Comparison of ENCODE assay signal across 29 mouse cellular contexts in the genomic region with DNA sequence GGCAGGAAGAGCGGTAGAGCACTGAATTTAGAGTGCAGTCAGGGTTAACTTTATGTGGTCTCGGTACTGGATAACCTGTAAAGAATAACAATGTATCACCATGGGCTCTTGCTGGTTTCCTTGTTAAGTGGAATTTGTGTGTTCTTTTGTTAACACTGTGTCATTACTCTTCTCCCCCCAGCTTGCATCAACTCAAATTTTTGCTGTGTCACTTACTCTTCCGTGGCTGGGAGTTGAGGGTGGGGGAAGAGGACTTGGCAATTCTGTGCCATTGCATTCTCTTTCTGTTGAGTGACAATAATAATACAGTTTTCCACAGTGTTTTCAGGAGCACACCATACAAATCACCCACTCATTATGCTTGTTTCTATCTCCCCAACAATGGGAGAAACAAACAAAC. TPM values are rescaled to one million over a fixed set of nuclear protein-coding genes. Genes with fewer than 3 reads are reported as not detected.
DNase-seq lines count a peak whose midpoint lies in the region; ATAC-seq and TF ChIP-seq lines count a peak whose summit lies in the region.
"Had no signal": no experiment of that assay in that cellular context is flagged by ENCODE, and none has a peak within 500 bp of the region (broad histone marks: within the 10 kb centered on the region; RNA-seq: fewer than 3 reads in every experiment).

No protein-coding gene starts in this region.

- H3K4me1 ChIP-seq in kidney, adult 2 months (ENCODE audit: control insufficient read depth, insufficient read depth, low read length), result peaks cover 8% of the 10 kb centered on the region
- H3K4me1 ChIP-seq in megakaryocyte, embryonic 14.5 days, result peaks cover 27% of the 10 kb centered on the region
- H3K4me1 ChIP-seq in forebrain, postnatal 0 days (ENCODE audit: insufficient read depth), result no peaks in the 10 kb centered on the region
- H3K4me1 ChIP-seq: embryonic facial prominence, embryonic 13.5 days; hindbrain, embryonic 10.5 days; hindbrain, embryonic 13.5 days; intestine, embryonic 15.5 days had no signal

- H3K36me3 ChIP-seq in kidney, adult 2 months (ENCODE audit: control insufficient read depth, insufficient read depth, low read length), result no peaks in the 10 kb centered on the region
- no peaks in the 10 kb centered on the region for H3K36me3 ChIP-seq in megakaryocyte, embryonic 14.5 days (replicated peaks; ENCODE audit: low read length)
- no peaks in the 10 kb centered on the region for H3K36me3 ChIP-seq in forebrain, postnatal 0 days (ENCODE audit: insufficient read depth)
- H3K36me3 ChIP-seq: embryonic facial prominence, embryonic 10.5 days; embryonic facial prominence, embryonic 13.5 days; hindbrain, embryonic 10.5 days; hindbrain, embryonic 13.5 days; intestine, embryonic 15.5 days had no signal

- no peaks in the 10 kb centered on the region for H3K9me3 ChIP-seq in megakaryocyte, embryonic 14.5 days
- no peaks in the 10 kb centered on the region for H3K9me3 ChIP-seq in forebrain, postnatal 0 days (ENCODE audit: low read length)
- H3K9me3 ChIP-seq: embryonic facial prominence, embryonic 10.5 days; embryonic facial prominence, embryonic 13.5 days; hindbrain, embryonic 10.5 days; hindbrain, embryonic 13.5 days; intestine, embryonic 15.5 days had no signal

- TF ChIP-seq CTCF in kidney, adult 2 months (conservative IDR thresholded peaks at IDR 0.05; ENCODE audit: insufficient read depth, insufficient read length, low read depth, low read length), result no peak
- TF ChIP-seq CTCF in forebrain, postnatal 0 days (IDR thresholded peaks at IDR 0.05; ENCODE audit: low read depth), result no peak

- H3K27me3 ChIP-seq in kidney, adult 2 months (replicated peaks; ENCODE audit: control insufficient read depth, insufficient read depth, low read length), result no peaks in the 10 kb centered on the region; the same call in 1 of the 2 replicates
- H3K27me3 ChIP-seq in megakaryocyte, embryonic 14.5 days (replicated peaks), result no peaks in the 10 kb centered on the region
- no peaks in the 10 kb centered on the region for H3K27me3 ChIP-seq in forebrain, postnatal 0 days (ENCODE audit: insufficient read depth, low read length)
- H3K27me3 ChIP-seq: CH12.LX; hindbrain, embryonic 13.5 days; intestine, embryonic 15.5 days had no signal

- H3K4me2 ChIP-seq in forebrain, postnatal 0 days (ENCODE audit: low read depth), result no peak overlapping the region
- H3K4me2 ChIP-seq: embryonic facial prominence, embryonic 13.5 days; heart, embryonic 11.5 days; hindbrain, embryonic 13.5 days; intestine, embryonic 15.5 days had no signal

- DNase-seq in kidney, adult 2 months, result no peak
- no peak for DNase-seq in kidney, postnatal 14 days
- DNase-seq in R1 (ENCODE audit: low read depth, low spot score), result peak; percentile 24
- no peak for DNase-seq in ovary, postnatal 14 days (ENCODE audit: low spot score)
- no peak for DNase-seq in adrenal gland, postnatal 4 days (ENCODE audit: low spot score in 2 of 2)
- DNase-seq in forebrain, postnatal 0 days, result no peak
- DNase-seq: adrenal gland, postnatal 10 days; adrenal gland, postnatal 36 days; B cell, adult 2 months; cerebellum, adult 11 months; cerebellum, adult 2 months; cerebellum, adult 9-11 months; cerebellum, postnatal 25 days; embryo, embryonic 11 days; gastrocnemius, postnatal 25 days had no signal

- no peak overlapping the region for H3K9ac ChIP-seq in forebrain, postnatal 0 days
- H3K9ac ChIP-seq: embryonic facial prominence, embryonic 13.5 days; hindbrain, embryonic 13.5 days; intestine, embryonic 15.5 days had no signal

- H3K27ac ChIP-seq in kidney, adult 2 months (ENCODE audit: insufficient read depth, low read depth, low read length), result peak overlapping the region; percentile 5; the same call in 1 of the 2 replicates
- H3K27ac ChIP-seq in forebrain, postnatal 0 days (ENCODE audit: low read depth, low read length), result no peak overlapping the region
- H3K27ac ChIP-seq: embryonic facial prominence, embryonic 10.5 days; embryonic facial prominence, embryonic 13.5 days; hindbrain, embryonic 10.5 days; hindbrain, embryonic 13.5 days; intestine, embryonic 15.5 days had no signal

- no peak for TF ChIP-seq POLR2A in kidney, adult 2 months (IDR thresholded peaks at IDR 0.05; ENCODE audit: low read depth, low read length)

- ATAC-seq in hematopoietic stem cell, adult 5-6 weeks (replicated peaks in 1 of 2; ENCODE audit: insufficient read depth in 1 of 2, low FRiP score in 2 of 2, low TSS enrichment in 1 of 2, low read depth in 1 of 2, poor library complexity in 2 of 2, severe bottlenecking in 2 of 2), result peak; percentile 75 to 80; a peak in 3 of 4 replicates
- ATAC-seq in forebrain, postnatal 0 days, result no peak
- ATAC-seq: activated CD4-positive, CD25-positive, alpha-beta regulatory T cell, adult 4 months; forebrain, embryonic 14.5 days; hindbrain, embryonic 16.5 days; intestine, embryonic 15.5 days had no signal

- 53% methylated on average over 3 of the region's 3 CpGs for WGBS in kidney, adult 2 months
- WGBS in forebrain, postnatal 0 days, result 59% methylated on average over 3 of the region's 3 CpGs

- no peak overlapping the region for H3K4me3 ChIP-seq in kidney, adult 2 months (ENCODE audit: insufficient read depth, low read depth, low read length)
- peak overlapping the region; percentile 42 for H3K4me3 ChIP-seq in megakaryocyte, embryonic 14.5 days (replicated peaks)
- H3K4me3 ChIP-seq in forebrain, postnatal 0 days (ENCODE audit: low read depth, low read length), result no peak overlapping the region
- H3K4me3 ChIP-seq: embryonic facial prominence, embryonic 10.5 days; embryonic facial prominence, embryonic 13.5 days; erythroblast, embryonic 14.5 days; hindbrain, embryonic 10.5 days; hindbrain, embryonic 13.5 days; intestine, embryonic 15.5 days had no signal

RNA-seq across cellular contexts. Expression of gene Spp1, which starts 17.9 kb away (rescaled TPM):
- 1,966 and 1,980 TPM in 2 replicates for polyA plus RNA-seq in kidney, adult 2 months (2012; rRNA removed)
- total RNA-seq in hematopoietic stem cell, adult 5-6 weeks (2017), result 8.1 and 10.8 TPM in 2 replicates
- polyA plus RNA-seq in megakaryocyte, embryonic 14.5 days (2012; ENCODE audit: insufficient read depth, low replicate concordance), result 5.8 TPM in 1 of 2 replicates, not detected in the other
- 10 to 100 TPM in 1 of 2 experiments, 1 to 10 TPM in 1; 5.8 to 55.5 TPM for total RNA-seq in adrenal gland, postnatal 4 days (2021)
- 28.4 and 80.6 TPM in 2 replicates for total RNA-seq in forebrain, postnatal 0 days (2014; rRNA removed)
- 60.0 and 67.8 TPM in 2 replicates for polyA plus RNA-seq in forebrain, postnatal 0 days (2015; fragmentation: Nextera tagmentation; extraction: Ambion mirVana)
- polyA plus RNA-seq: erythroblast, embryonic 14.5 days had no signal

RNA-seq across cellular contexts. Expression of gene Pkd2, which starts 42.2 kb away (rescaled TPM):
- 56.8 and 59.3 TPM in 2 replicates for polyA plus RNA-seq in kidney, adult 2 months (2012; rRNA removed)
- total RNA-seq in hematopoietic stem cell, adult 5-6 weeks (2017), result 11.9 and 13.0 TPM in 2 replicates
- polyA plus RNA-seq in megakaryocyte, embryonic 14.5 days (2012; ENCODE audit: insufficient read depth, low replicate concordance), result 0.92 and 1.2 TPM in 2 replicates
- total RNA-seq in adrenal gland, postnatal 4 days (2021), result 10 to 100 TPM; 52.6 to 59.5 TPM
- total RNA-seq in forebrain, postnatal 0 days (2014; rRNA removed), result 19.8 and 25.4 TPM in 2 replicates
- 4.0 and 6.2 TPM in 2 replicates for polyA plus RNA-seq in forebrain, postnatal 0 days (2015; fragmentation: Nextera tagmentation; extraction: Ambion mirVana)
- total RNA-seq: CH12.LX, MEL had no signal
- polyA plus RNA-seq: erythroblast, embryonic 14.5 days had no signal
